Mouse (Mus musculus) heart, adult 11 months (tissue): ENCODE results near the gene Pllp.

Experiments used
- DNase-seq: peaks from one replicate; pipeline ENCODE4 v3.0.0; 2022

The Pllp gene

GRCm38 (mm10) chr8:94646165-94646564 is 49.9 kb downstream of the Pllp start:
- no peak for DNase-seq

- no peak for DNase-seq
These were observed 50.9 kb downstream of the Pllp start for GRCm38 (mm10) chr8:94645202-94645601.

DNA sequence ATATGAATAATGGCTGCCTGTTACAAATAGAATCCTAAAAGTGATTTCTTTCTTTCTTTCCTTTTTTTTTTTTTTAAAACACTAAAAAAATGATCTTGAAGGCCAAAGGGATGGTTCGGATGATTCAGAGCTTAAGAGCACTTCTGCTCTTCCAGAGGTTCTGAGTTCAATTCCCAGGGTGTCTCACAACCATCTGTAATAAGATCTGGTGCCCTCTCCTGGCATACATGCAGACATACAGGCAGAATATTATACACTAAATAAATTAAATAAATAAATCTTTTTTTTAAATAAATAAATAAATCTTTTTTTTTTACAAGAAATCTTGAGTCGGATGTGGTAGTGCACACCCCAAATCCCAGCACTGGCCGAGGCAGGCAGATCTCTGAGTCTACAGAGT is 54.1 kb downstream of the Pllp start:
- no peak for DNase-seq

DNA sequence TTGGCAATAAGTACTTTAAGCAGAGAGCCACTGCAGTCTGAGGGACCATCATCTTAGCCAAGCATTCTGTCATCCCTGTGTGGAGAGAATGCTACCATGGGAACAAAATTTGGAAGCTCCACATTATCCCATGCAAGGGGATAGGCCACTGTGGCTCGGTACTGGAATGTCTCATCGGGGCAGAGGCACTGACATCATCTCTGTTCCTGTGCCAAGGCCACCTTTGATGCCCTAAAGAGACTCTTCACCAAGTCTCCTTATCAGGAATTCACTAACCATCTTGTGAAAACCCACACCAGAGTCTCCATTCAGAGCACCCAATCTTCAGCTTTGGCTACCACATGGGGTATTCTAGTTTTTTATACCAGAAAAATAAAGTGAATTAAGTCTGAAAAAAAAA is 54.9 kb downstream of the Pllp start:
- no peak for DNase-seq

- DNase-seq = no peak
These were observed 61.9 kb downstream of the Pllp start for GRCm38 (mm10) chr8:94634211-94634610.

GRCm38 (mm10) chr8:94633564-94634194 is 62.4 kb downstream of the Pllp start:
- no peak for DNase-seq
